Mouse (Mus musculus) kidney, adult 9 months (tissue): ENCODE results near the gene Lyz1.
A peak's percentile ranks its signal among the peaks of the same experiment; 100 is the strongest.
"Not testable (repeated sequence)": the region's sequence is repeated elsewhere in the genome, so short reads cannot be mapped to it uniquely, and the experiment has no call there.

Source experiments
- DNase-seq: peaks from one replicate; pipeline ENCODE4 v3.0.0; 2022

Lyz1 gene

GRCm38 (mm10) chr10:117292671-117293070, at the start of gene Lyz1:
Lyz1 (minus strand) TSS chr10:117292868.
- no peak for DNase-seq

GRCm38 (mm10) chr10:117342406-117342805, 49.7 kb upstream of the Lyz1 start:
- DNase-seq: no peak

DNA sequence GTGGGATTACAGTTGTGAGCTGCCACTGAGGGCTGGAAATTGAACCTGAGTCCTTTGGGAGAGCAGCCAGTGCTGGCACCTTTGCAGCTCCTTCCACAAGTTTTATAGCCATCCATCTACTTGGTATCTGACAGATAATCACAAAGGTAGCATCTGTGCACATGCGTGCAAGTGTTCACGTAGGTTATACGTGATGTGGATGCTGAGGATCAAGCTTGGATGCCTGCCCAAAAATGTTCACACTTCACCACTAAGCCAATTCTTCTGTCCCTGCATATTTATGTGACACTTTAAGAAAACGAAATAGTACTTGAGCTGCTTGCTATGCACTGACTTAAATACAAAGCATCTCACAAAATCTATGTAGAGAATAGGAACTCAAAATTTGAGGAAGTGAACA, 48.4 kb upstream of the Lyz1 start:
- no peak for DNase-seq

- no peak for DNase-seq
These were observed 46.6 kb upstream of the Lyz1 start for GRCm38 (mm10) chr10:117339241-117339640.

GRCm38 (mm10) chr10:117337946-117338345, 45.3 kb upstream of the Lyz1 start:
- DNase-seq: no peak

- no peak for DNase-seq
These were observed 43.0 kb upstream of the Lyz1 start for GRCm38 (mm10) chr10:117335649-117336048.

GRCm38 (mm10) chr10:117330521-117330920, 37.9 kb upstream of the Lyz1 start:
- peak; percentile 24 for DNase-seq

DNA sequence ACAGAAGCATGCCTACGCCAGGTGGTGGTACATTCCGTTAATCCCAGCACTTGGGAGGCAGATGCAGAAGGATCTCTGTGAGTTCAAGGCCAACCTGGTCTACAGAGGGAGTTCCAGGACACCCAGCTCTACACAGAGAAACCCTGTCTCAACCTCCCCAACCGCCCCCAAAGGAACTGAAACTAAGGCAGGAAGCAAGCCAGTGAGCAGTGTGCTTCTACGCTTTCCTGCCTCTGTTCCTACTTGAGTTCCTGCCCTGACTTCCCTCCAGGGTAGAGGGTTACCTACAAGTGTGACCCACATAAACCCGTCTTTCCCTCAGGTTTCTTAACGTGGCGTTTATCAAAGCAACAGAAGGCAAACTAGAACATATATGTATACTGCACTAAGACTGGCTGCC, 31.1 kb upstream of the Lyz1 start:
- DNase-seq: no peak

DNA sequence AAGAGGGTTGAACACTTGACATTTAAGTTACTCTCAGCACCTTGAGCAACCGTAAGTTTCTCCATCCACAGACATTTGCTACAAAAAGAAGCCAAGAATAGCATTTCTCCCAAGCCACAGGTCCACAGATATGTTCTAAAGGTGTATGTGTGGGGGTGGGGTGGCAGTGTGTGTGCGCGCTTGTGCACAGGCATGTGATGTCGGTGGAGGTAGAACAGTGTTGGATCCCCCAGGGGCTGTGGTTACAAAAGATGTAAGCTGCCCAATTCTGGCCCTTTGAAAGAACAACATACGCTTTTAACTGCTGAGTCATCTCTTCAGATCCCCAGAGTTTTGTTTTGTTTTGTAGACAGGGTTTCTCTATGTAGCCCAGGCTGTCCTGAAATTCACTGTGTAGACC, 30.0 kb upstream of the Lyz1 start:
- no peak for DNase-seq

GRCm38 (mm10) chr10:117320571-117320981, 27.9 kb upstream of the Lyz1 start:
- no peak for DNase-seq

DNA sequence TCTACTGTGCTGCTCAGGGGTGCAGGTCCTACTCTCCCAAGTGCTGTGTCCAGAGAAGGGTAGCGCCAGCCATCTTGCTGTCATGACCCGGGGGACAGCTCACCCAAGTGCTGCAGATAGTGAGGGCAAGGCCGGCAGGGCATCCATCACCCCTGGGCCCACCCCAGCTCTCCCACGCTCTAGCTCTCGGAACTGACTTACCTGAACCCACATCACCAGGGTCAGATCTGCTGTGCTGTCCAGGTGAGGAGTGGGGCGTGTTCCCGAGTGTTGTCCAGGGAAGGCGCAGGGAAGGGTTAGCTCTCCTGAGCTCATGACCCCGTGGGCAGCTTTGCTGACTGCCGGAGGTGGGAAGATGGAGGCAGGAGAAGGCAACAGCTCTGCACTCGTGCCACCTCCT, 23.7 kb upstream of the Lyz1 start:
- DNase-seq: no peak

GRCm38 (mm10) chr10:117313133-117313532, 20.5 kb upstream of the Lyz1 start:
- no peak for DNase-seq

GRCm38 (mm10) chr10:117312168-117312567, 19.5 kb upstream of the Lyz1 start:
- DNase-seq: no peak

GRCm38 (mm10) chr10:117304371-117304770, 11.7 kb upstream of the Lyz1 start:
- DNase-seq: no peak

- DNase-seq: no peak
These were observed 9.0 kb upstream of the Lyz1 start for GRCm38 (mm10) chr10:117301688-117302087.

DNA sequence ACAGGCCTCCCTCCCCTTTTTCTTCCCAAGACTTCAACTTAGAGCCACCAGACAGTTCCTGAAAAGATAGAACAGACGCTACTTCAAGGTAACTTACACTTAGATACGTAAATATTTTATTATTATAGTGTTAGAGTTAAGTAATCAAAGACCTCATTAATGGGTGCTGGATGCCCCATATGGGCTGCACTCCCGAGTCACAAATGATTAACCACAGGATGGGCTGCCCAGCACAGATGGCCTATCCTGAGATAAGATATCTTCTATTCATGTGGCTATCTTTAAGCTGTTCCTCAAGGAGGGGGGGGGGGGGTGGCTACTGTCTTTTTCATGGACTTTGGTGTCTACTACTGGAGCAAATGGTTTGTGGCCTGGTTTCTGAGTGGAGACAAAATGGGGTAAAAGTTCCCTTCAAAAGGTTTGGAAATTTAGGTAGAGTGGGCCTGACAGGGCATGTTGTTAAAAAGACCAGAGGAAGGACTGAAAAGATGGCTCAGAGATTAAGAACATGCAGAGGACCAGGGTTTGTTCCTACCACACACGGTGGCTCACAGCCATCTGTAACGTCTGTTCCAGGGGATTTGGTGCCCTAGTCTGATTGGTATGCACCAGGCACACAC, 7.3 kb upstream of the Lyz1 start:
- DNase-seq: no peak

DNA sequence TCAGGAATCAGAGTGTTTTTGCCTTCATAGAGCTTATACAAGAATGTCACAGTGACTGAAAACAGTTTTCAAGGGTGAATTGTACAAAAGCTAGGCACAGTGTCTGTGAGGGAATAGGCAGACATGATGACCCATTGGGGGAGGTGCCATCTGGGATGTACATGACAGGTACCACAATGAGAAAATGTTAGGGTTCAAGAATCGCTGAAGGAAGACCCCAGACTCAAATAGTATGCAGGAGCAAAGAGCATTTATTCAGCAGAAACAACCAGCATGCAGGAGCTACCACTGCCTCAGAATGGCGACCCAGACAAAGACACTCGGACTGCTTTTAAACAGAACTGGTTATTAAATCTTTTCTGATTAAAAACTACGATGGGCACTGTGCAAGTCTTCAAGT, 6.4 kb upstream of the Lyz1 start:
- DNase-seq: no peak

GRCm38 (mm10) chr10:117298336-117298735, 5.7 kb upstream of the Lyz1 start:
- no peak for DNase-seq

- not testable (repeated sequence) for DNase-seq
These were observed 1.7 kb downstream of the Lyz1 start for GRCm38 (mm10) chr10:117290936-117291335.

DNA sequence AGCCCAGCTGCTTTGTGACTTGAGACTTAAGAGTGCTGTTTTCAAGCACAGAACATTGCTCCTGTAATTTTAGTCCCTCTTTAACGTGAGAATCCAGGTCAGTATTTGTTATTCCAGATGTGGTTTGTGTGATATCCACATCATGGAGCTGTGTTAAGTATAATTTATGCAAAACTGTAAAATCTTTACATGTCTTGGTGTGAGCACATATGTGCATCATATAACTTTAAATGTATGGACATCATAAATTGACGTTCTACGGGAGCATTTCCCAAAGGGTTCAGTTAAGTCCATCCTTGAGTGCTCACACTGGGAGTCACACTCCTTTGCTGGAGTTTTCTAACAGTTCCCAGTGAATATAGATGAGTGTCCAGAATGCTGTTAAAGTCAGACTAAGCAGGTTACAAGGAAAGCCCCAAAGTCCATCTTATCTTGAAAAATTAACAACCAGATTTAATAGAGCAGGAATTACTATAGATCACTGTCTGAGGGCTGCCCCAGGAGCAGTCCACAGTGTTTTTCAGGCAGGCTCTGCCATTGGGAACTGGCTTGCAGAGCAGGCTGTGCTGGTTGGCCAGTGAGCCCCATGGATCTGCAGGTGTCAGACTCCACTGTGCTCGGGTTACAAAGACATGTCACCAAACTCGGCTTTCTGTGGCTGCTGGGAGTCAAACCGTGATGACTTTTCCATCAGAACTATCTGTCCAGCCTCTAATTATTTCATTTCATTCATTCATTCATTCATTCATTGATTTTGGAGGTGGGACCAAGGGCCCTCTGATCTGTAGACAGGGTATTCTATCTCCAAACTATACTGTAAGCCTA, 2.4 kb downstream of the Lyz1 start:
- no peak for DNase-seq

- not testable (repeated sequence) for DNase-seq
These were observed 3.6 kb downstream of the Lyz1 start for GRCm38 (mm10) chr10:117289034-117289505.

DNA sequence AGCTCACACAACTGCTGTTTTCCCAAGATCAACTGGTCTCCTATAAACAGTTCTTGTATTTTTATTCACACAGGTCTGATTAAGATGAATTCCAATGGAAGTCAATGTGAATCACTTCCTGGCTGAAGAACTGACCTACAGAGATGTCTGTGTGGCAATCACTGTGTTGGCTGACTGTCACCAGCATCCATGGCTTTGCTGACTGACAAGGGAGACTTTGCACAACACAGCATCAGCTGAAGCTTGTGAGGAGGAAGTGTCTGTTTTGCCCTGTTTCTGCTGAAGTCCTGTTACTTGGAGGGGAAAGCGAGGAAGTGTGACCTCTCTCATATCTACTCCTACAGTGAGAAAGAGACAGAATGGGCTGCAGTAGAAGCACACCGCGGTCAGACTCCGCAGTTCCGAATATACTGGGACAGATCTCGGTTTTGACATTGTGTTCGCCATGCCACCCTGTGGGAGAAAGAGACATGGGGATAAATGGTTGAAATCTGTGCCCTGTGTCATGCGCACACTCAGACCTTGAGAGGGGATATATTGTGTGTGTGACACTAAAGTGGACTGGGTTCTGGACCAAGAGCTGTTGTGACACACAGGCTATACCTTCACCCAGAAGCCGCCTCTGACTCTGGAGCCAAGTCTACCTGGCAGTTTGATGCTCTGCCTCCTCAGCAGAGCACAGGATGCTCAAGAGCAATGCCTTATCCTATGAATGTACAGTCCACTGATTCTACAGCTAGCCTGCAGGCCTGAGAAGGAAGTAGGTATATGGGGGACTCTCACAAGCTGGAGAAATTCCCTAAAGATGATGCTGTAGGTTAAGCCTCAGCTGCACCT, 4.3 kb downstream of the Lyz1 start:
- no peak for DNase-seq

- no peak for DNase-seq
These were observed 5.3 kb downstream of the Lyz1 start for GRCm38 (mm10) chr10:117287226-117287850.
